Mouse (Mus musculus) CD4-positive, CD25-positive, alpha-beta regulatory T cell (primary cell): ENCODE data around the gene Eapp. TPM values are rescaled to one million over a fixed set of nuclear protein-coding genes. Genes with fewer than 3 reads are reported as not detected.

ENCODE experiments used
- polyA plus RNA-seq: library from polyadenylated mRNA; unstranded; fragments of 100-300 nt; shearing (Covaris generic); gene quantifications from one replicate; pipeline ENCODE4 v1.2.1, GENCODE M21; 2017

The Eapp gene
- polyA plus RNA-seq, result 93.2 TPM

GRCm38 (mm10) chr12:54695511-54696241 lies at the start of gene Eapp:
Gene Eapp (minus strand): TSS chr12:54695897.

DNA sequence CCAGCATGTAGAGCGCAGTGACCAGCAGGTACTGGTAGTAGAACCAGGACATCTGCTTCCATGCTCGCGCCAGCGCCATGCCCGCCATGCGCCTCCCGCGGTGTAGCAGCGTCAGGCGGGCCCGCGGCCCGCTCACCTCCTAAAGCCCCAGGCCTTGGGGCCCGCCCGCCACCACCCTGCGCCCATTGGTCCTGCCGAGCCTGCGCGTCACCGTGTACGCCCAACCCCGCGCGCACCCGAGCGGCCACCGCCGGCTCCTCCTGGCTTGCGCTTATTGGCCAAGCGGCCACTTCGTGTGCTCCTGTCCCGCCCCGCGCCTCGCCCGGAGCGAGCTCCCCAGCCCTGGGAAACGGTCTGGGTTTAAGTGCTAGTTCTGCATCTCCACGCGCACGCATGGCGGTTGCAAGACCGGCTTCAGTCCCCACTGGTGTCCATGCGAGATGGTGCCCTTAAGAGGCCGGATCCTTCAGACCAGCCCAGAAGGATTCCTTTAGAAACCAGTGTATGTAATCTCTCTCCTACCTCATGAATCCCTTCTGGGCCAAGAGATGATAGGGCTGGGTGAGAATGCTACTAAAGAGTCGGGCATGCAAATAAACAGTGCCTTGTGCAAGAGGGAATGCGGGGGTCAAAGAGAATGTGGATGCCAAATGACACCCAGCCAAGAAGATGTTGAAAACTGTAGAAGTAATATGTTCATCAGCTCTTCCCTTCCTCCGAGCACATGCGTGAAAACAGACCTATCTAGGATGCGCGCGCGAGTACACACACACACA lies 39.1 kb downstream of the Eapp start, which contains the start of gene Sptssa:
Gene Sptssa (minus strand): TSS at position 178 of the 776 bp plus-strand sequence.

Other genes with a start within 250 kb of the Eapp start
- 209 TPM for gene Sptssa, start 39.3 kb downstream of the Eapp start, polyA plus RNA-seq
- 123 TPM for gene Snx6, start 99.8 kb upstream of the Eapp start, polyA plus RNA-seq
- 45.0 TPM for gene Cfl2, start 167.0 kb upstream of the Eapp start, polyA plus RNA-seq